Mouse (Mus musculus): ENCODE results near the gene C1qtnf9. TPM values are rescaled to one million over a fixed set of nuclear protein-coding genes. Genes with fewer than 3 reads are reported as not detected.
A peak's percentile ranks its signal among the peaks of the same experiment; 100 is the strongest.

The C1qtnf9 gene
- polyA plus RNA-seq, 1 experiment: not detected

- Histone ChIP-seq H3K27me3 (replicated peaks) (peaks cover 8% of the 10 kb centered on the region), H3K9me3 (no peaks in the 10 kb centered on the region), H3K4me1 (peaks cover 61% of the 10 kb centered on the region), H3K36me3 (replicated peaks; ENCODE audit: low read length) (peaks cover 70% of the 10 kb centered on the region), H3K4me3 (replicated peaks) (no peak overlapping the region)
- TF ChIP-seq FLI1 (IDR thresholded peaks at IDR 0.05; ENCODE audit: low read length) (no peak), GATA1 (IDR thresholded peaks at IDR 0.05; ENCODE audit: borderline replicate concordance, low read length) (no peak)
These were observed 21.8 kb upstream of the C1qtnf9 start for GRCm38 (mm10) chr14:60746141-60746540.

- Histone ChIP-seq H3K4me1 (peaks cover 54% of the 10 kb centered on the region), H3K4me3 (replicated peaks) (no peak overlapping the region)
These were observed 20.6 kb upstream of the C1qtnf9 start for GRCm38 (mm10) chr14:60747154-60747870.

GRCm38 (mm10) chr14:60749880-60750279 is 18.1 kb upstream of the C1qtnf9 start:
- Histone ChIP-seq H3K36me3 (replicated peaks; ENCODE audit: low read length) (peaks cover 84% of the 10 kb centered on the region), H3K4me3 (replicated peaks) (no peak overlapping the region), H3K9me3 (no peaks in the 10 kb centered on the region), H3K27me3 (replicated peaks) (peaks cover 9% of the 10 kb centered on the region), H3K4me1 (peaks cover 33% of the 10 kb centered on the region)
- no peak for TF ChIP-seq FLI1 (IDR thresholded peaks at IDR 0.05; ENCODE audit: low read length)
- TF ChIP-seq GATA1 (IDR thresholded peaks at IDR 0.05; ENCODE audit: borderline replicate concordance, low read length): no peak

More at GRCm38 (mm10) chr14:60747154-60747870, 20.6 kb upstream of the C1qtnf9 start:
- TF ChIP-seq GATA1 (IDR thresholded peaks at IDR 0.05; ENCODE audit: borderline replicate concordance, low read length): no peak
- no peak for TF ChIP-seq FLI1 (IDR thresholded peaks at IDR 0.05; ENCODE audit: low read length)
- Histone ChIP-seq H3K9me3 (no peaks in the 10 kb centered on the region), H3K27me3 (replicated peaks) (peaks cover 9% of the 10 kb centered on the region), H3K36me3 (replicated peaks; ENCODE audit: low read length) (peaks cover 67% of the 10 kb centered on the region)

GRCm38 (mm10) chr14:60751581-60751980 is 16.4 kb upstream of the C1qtnf9 start:
- H3K4me1 ChIP-seq: peaks cover 16% of the 10 kb centered on the region; the same call in 1 of the 2 replicates
- peak overlapping the region; percentile 64 for H3K4me3 ChIP-seq (replicated peaks)
- peaks cover 86% of the 10 kb centered on the region for H3K36me3 ChIP-seq (replicated peaks; ENCODE audit: low read length)
- no peaks in the 10 kb centered on the region for H3K9me3 ChIP-seq
- no peak for TF ChIP-seq GATA1 (IDR thresholded peaks at IDR 0.05; ENCODE audit: borderline replicate concordance, low read length)
- TF ChIP-seq FLI1 (IDR thresholded peaks at IDR 0.05; ENCODE audit: low read length): no peak
- peaks cover 9% of the 10 kb centered on the region for H3K27me3 ChIP-seq (replicated peaks)

- H3K36me3 ChIP-seq (replicated peaks; ENCODE audit: low read length): peaks cover 84% of the 10 kb centered on the region
- no peak overlapping the region for H3K4me3 ChIP-seq (replicated peaks)
- H3K4me1 ChIP-seq: peaks cover 9% of the 10 kb centered on the region; the same call in 1 of the 2 replicates
- peaks cover 6% of the 10 kb centered on the region for H3K27me3 ChIP-seq (replicated peaks)
- H3K9me3 ChIP-seq: no peaks in the 10 kb centered on the region
- TF ChIP-seq FLI1 (IDR thresholded peaks at IDR 0.05; ENCODE audit: low read length) (no peak), GATA1 (IDR thresholded peaks at IDR 0.05; ENCODE audit: borderline replicate concordance, low read length) (no peak)
These were observed 14.8 kb upstream of the C1qtnf9 start for GRCm38 (mm10) chr14:60752892-60753800.

GRCm38 (mm10) chr14:60753801-60754126 is 14.2 kb upstream of the C1qtnf9 start:
- H3K9me3 ChIP-seq: no peaks in the 10 kb centered on the region
- peaks cover 6% of the 10 kb centered on the region for H3K27me3 ChIP-seq (replicated peaks)
- H3K4me3 ChIP-seq (replicated peaks): no peak overlapping the region
- TF ChIP-seq GATA1 (IDR thresholded peaks at IDR 0.05; ENCODE audit: borderline replicate concordance, low read length): no peak
- no peak for TF ChIP-seq FLI1 (IDR thresholded peaks at IDR 0.05; ENCODE audit: low read length)
- peaks cover 87% of the 10 kb centered on the region for H3K36me3 ChIP-seq (replicated peaks; ENCODE audit: low read length)
- H3K4me1 ChIP-seq: peaks cover 9% of the 10 kb centered on the region; the same call in 1 of the 2 replicates

GRCm38 (mm10) chr14:60754656-60755055 is 13.3 kb upstream of the C1qtnf9 start:
- no peaks in the 10 kb centered on the region for H3K9me3 ChIP-seq
- H3K4me3 ChIP-seq (replicated peaks): no peak overlapping the region
- TF ChIP-seq GATA1 (IDR thresholded peaks at IDR 0.05; ENCODE audit: borderline replicate concordance, low read length) (no peak), FLI1 (IDR thresholded peaks at IDR 0.05; ENCODE audit: low read length) (no peak)
- peaks cover 87% of the 10 kb centered on the region for H3K36me3 ChIP-seq (replicated peaks; ENCODE audit: low read length)
- peaks cover 9% of the 10 kb centered on the region; the same call in 1 of the 2 replicates for H3K4me1 ChIP-seq
- H3K27me3 ChIP-seq (replicated peaks): peaks cover 8% of the 10 kb centered on the region

GRCm38 (mm10) chr14:60756271-60756670 is 11.7 kb upstream of the C1qtnf9 start:
- Histone ChIP-seq H3K27me3 (replicated peaks) (peaks cover 4% of the 10 kb centered on the region), H3K4me1 (peaks cover 9% of the 10 kb centered on the region; the same call in 1 of the 2 replicates), H3K36me3 (replicated peaks; ENCODE audit: low read length) (peaks cover 87% of the 10 kb centered on the region), H3K9me3 (no peaks in the 10 kb centered on the region), H3K4me3 (replicated peaks) (no peak overlapping the region)
- TF ChIP-seq FLI1 (IDR thresholded peaks at IDR 0.05; ENCODE audit: low read length): no peak
- TF ChIP-seq GATA1 (IDR thresholded peaks at IDR 0.05; ENCODE audit: borderline replicate concordance, low read length): no peak

GRCm38 (mm10) chr14:60757265-60757664 is 10.7 kb upstream of the C1qtnf9 start:
- peaks cover 4% of the 10 kb centered on the region; the same call in 1 of the 2 replicates for H3K4me1 ChIP-seq
- H3K27me3 ChIP-seq (replicated peaks): peaks cover 4% of the 10 kb centered on the region
- H3K9me3 ChIP-seq: no peaks in the 10 kb centered on the region
- H3K4me3 ChIP-seq (replicated peaks): no peak overlapping the region
- H3K36me3 ChIP-seq (replicated peaks; ENCODE audit: low read length): peaks cover 92% of the 10 kb centered on the region
- TF ChIP-seq GATA1 (IDR thresholded peaks at IDR 0.05; ENCODE audit: borderline replicate concordance, low read length) (no peak), FLI1 (IDR thresholded peaks at IDR 0.05; ENCODE audit: low read length) (no peak)
